Mouse (Mus musculus): ENCODE results near the gene Zmat5.
"Not testable (repeated sequence)": the region's sequence is repeated elsewhere in the genome, so short reads cannot be mapped to it uniquely, and the experiment has no call there.

Zmat5 gene

DNA sequence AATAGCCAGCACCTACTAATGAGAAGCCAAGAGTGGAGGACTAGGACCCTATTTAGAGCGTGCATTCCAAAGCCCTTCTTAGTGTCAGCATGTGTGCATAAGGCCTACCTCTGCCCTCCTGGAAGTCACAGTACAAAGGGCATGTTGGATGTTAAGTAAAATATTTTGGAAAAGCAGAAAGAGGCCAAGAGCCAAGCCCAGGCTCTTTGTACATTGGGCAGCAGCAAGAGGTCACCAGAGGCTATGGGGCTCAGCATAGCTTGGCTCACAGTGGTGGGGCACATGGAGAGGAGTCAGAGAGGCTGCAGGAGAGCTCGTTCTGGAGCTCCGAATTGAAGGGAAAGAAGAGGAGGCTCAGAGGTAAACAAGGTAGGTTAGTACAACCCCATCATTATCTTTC lies 17.5 kb upstream of the Zmat5 start:
- in situ Hi-C loops (cut with MboI; ENCODE audit: low pct_unique_long_range_greater_than_20kb in 1 of 2, low sequenced_read_pairs in 2 of 2, unreplicated experiment in 1 of 2) = no loop called here

DNA sequence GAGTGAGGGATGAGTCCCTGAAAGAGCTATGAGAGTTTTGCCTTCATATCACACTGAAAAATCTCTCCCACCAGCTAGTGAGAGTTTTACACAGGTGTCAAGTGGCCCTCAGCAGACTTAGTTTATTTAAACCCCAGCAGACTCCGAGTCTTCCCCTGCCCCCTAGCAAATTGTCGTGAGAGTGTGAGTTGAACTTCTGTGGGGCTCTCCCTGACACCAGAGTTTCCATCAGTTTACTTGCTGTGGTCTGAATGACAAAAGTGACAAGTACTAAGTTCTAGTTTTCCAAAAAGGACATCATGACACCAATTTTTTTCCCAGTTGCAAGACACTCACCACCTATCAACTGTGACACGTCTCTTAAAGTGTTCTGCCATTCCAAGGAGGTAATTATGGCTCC lies 16.6 kb upstream of the Zmat5 start:
- in situ Hi-C loops (cut with MboI; ENCODE audit: low pct_unique_long_range_greater_than_20kb in 1 of 2, low sequenced_read_pairs in 2 of 2, unreplicated experiment in 1 of 2) = no loop called here

DNA sequence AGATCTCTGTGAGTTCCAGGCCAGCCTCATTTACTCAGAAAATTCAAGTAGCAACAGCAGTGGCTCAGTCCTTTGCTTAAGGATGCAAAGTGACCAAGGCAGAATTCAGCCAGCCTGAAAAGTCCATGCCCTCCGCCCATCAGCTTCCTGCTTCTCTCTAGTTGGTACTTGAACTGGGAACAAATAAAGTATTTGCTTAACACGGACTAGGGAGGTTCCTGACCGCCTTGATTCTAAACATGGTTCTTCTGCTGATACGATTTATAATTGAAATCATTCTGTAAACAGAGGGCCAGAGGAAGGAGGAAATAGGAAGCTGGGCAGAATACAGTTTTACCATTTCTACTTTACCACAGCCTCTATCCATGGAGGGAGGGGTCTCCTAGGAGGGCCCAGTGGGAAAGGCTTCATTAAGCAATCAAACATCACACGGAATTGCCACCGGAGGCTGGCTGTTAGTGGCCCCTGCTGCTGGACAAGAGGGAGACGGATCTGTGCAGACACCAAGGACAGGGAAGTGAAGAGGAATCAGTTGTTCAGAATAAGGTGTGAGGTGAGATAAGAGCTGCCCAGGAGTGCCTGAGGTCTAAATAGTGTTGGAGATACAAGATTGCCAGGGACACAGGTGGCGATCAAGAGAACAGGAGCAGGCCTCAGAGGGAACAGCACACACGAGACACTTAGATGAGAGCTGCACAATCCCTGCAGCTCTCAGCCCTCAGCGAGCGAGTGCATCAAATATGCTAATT lies 15.7 kb upstream of the Zmat5 start:
- in situ Hi-C loops (cut with MboI; ENCODE audit: low pct_unique_long_range_greater_than_20kb in 1 of 2, low sequenced_read_pairs in 2 of 2, unreplicated experiment in 1 of 2) = no loop called here

DNA sequence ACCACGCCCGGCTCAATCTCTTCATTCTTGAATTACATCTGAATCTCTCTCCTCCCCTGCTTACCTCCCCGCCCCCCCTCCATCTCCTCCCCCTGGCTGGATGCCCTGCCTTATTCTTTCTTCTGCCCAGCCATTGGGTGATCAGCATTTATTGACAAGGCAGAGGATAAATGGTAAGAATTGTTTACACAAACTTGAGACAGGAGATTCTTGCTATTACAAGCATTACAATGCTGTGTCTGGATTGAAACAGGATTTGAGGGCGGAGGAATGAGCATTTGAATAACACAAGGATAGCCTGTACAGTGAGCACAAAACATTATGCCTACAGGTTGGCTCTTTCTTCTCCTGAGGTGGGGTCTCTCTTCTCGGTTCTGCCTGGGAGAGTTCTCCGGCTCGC lies 14.1 kb upstream of the Zmat5 start:
- in situ Hi-C loops (cut with MboI; ENCODE audit: low pct_unique_long_range_greater_than_20kb in 1 of 2, low sequenced_read_pairs in 2 of 2, unreplicated experiment in 1 of 2) = no loop called here

DNA sequence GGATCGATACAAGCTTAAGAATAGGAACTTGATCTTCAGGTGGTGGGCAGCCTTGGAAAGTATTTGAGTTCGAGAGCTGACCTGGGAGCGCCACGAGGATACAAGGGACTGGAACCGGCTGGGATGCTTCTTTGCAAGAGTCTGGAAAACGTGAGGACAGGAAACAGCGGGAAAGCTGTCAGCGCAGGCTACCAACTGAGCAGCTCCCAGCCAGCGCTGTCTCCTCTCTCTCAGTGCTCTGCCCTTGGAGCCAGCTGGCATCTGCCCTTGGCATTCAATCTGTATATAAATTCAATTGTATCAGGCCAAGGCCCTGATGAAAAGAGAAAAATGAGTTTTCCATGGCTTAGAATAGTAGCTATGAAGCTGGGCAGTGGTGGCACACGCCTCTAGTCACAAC lies 13.3 kb upstream of the Zmat5 start:
- in situ Hi-C loops (cut with MboI; ENCODE audit: low pct_unique_long_range_greater_than_20kb in 1 of 2, low sequenced_read_pairs in 2 of 2, unreplicated experiment in 1 of 2) = no loop called here

DNA sequence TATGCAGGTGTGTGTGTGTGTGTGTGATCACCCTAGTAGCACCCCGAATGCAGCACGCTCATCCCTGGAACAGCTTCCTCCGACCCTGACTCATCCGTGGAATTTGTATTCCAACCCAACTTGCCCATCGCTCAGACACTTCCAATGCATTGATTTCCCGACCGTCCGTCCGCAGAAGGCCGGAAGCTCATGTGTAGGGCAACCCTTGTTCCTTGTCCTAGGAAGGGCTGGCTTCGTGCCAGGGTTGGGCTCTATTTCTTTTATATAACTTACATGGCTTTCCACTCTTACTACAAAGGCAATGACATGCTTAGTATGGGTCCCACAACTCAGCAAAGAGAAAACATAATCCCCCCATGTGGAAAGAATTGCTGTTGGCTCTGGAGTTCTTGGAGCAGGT lies 12.3 kb upstream of the Zmat5 start:
- in situ Hi-C loops (cut with MboI; ENCODE audit: low pct_unique_long_range_greater_than_20kb in 1 of 2, low sequenced_read_pairs in 2 of 2, unreplicated experiment in 1 of 2) = no loop called here

DNA sequence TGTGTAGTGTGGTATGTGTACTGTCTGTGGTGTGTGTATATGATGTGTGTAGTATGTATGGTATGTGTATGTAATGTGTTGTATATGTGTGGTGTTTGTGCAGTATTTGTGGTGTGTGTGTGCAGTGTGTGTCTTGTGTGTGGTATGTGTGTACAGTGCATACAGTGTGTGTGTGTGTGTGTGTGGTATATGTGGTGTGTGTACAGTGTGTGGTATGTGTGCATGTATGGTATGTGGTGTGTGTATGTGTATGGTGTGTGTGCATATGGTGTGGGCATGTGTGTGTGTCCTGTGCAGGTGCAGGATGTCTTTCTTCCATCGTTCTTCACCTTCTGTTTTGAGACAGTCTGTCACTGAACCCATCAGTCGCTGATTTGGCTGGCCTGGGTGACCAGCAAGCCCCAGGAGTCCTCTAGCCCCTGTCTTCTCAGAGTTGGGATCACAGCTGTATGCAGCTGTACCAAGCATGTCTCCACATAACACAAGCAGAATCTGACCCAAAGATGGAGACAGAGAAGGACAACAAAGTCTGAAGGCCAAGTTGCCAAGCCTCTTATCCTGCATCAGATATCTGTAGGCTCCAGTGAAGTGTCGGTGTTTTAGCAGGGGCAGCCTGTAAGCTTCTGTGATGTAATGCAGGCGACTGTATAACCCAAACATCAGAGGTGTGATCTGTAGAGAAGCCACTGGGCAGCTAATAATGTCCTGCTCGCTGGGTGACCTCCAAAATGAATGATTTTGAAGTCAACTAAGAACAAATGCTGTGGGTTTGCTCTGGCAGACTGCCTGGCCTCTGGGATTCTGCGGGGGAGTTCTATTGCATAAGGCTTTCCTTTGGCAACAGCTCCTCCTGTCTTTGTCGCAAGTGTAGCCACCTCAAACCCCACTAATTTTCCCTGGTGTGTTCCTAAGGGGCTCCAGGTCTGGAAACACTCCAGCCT lies 7.2 kb upstream of the Zmat5 start:
- in situ Hi-C loops (cut with MboI; ENCODE audit: low pct_unique_long_range_greater_than_20kb in 1 of 2, low sequenced_read_pairs in 2 of 2, unreplicated experiment in 1 of 2) = no loop called here

DNA sequence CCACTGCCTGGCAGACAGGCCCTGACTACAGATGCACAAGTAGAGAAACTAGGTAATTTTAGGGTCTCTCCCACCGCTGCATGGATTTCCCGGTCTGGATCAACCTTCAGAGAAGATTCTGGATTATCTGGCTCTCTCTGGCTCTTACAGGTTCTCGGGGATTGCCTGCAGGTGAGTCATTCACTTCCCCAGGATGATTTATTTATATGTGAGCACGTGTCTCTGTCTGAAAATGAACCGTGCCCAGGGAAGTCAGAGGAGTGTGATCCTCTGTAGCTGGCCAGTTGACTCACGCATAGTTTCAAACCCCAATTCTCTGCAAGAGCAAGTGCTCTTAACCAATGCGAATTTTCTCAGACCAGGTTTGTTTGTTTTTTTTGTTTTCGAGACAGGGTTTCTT lies 3.8 kb upstream of the Zmat5 start:
- in situ Hi-C loops (cut with MboI; ENCODE audit: low pct_unique_long_range_greater_than_20kb in 1 of 2, low sequenced_read_pairs in 2 of 2, unreplicated experiment in 1 of 2) = no loop called here

DNA sequence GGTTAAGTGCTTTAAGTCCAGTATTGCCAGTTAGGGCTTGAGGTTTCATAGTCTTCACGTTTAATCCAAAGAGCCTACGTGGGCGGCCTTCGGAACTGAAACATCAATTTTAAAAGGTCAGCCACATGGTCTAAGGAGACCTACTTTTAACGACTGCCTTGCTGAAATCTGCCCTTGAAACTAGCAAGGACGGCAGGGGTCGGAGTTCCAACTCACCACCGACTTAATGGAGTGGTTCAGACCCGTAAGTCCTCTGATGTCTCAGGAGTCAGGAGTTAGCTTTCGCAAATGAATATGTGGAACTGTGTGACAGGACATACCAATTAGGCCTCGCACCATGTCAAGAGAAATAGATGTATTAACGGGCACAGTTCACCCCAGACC lies 798 bp upstream of the Zmat5 start:
- in situ Hi-C loops (cut with MboI; ENCODE audit: low pct_unique_long_range_greater_than_20kb in 1 of 2, low sequenced_read_pairs in 2 of 2, unreplicated experiment in 1 of 2) = no loop called here

DNA sequence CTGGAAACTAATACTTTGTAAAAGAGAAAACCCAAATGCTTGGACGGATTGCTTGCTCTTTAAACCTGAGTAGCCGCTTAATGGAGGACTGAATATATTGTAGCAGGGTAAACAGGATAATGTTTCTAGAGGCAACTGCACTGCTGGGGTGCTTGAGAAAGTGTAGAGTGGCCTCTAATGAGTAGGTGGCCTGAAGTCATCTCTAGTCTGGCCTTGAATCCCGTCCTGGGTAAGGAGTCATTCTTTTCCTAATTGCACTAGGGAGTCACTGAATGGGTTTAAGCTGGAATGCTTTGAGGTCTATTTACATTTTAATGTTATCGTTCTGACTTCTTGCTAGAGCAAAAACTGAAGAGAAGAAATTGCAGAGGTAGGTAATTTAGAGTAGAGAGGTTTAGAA lies 700 bp downstream of the Zmat5 start:
- in situ Hi-C loops (cut with MboI; ENCODE audit: low pct_unique_long_range_greater_than_20kb in 1 of 2, low sequenced_read_pairs in 2 of 2, unreplicated experiment in 1 of 2) = no loop called here

DNA sequence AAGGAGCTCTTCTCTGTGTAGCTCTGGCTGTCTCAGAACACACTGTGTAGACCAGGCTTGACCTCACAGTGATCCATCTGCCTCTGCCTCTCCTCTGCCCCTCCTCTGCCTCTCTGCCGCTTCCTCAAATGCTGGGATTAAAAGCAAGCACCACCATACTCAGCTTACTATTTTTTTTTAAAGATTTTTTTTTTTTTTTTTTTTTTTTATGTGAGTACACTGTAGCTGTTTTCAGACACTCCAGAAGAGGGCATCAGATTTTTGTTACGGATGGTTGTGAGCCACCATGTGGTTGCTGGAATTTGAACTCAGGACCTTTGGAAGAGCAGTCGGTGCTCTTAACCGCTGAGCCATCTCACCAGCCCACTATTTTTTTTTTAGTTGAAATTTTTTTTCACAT lies 5.7 kb downstream of the Zmat5 start:
- in situ Hi-C loops (cut with MboI; ENCODE audit: low pct_unique_long_range_greater_than_20kb in 1 of 2, low sequenced_read_pairs in 2 of 2, unreplicated experiment in 1 of 2) = not testable (repeated sequence)

DNA sequence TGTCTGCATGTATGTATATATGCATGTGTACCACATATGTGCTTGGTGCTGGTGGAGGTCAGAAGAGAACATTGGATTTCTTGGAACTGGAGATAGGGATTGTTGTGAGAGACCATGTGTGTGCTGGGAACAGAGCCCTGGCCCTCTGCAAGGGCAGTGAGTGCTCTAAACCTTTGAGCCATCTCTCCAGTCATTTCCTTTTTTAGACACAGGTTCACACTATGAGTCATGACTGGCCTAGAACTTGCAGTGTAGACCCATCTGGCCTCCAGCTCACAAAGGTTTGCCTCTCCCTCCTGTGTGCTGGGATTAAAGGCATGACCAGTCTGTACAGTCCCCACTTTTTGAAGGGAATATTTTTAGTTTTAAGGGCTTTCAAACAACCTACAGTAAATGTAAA lies 8.3 kb downstream of the Zmat5 start:
- in situ Hi-C loops (cut with MboI; ENCODE audit: low pct_unique_long_range_greater_than_20kb in 1 of 2, low sequenced_read_pairs in 2 of 2, unreplicated experiment in 1 of 2) = no loop called here

DNA sequence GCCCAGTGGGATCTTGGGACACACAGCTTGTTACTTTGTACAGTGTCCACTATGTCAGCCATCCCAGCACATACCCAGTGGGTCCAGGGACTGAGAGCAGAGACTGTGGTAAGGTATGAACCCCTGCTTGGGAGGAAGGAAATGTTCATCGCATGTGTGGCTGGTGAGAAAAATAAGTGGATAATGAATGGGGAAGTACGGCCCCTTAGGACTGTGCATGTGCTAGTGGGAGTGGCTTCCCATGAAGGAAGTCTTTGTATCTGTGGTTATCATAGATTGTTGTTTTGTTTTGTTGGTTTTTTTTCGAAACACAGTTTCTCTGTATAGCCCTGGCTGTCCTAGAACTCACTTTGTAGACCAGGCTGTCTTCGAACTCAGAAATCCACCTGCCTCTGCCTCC lies 10.2 kb downstream of the Zmat5 start:
- in situ Hi-C loops (cut with MboI; ENCODE audit: low pct_unique_long_range_greater_than_20kb in 1 of 2, low sequenced_read_pairs in 2 of 2, unreplicated experiment in 1 of 2) = no loop called here

DNA sequence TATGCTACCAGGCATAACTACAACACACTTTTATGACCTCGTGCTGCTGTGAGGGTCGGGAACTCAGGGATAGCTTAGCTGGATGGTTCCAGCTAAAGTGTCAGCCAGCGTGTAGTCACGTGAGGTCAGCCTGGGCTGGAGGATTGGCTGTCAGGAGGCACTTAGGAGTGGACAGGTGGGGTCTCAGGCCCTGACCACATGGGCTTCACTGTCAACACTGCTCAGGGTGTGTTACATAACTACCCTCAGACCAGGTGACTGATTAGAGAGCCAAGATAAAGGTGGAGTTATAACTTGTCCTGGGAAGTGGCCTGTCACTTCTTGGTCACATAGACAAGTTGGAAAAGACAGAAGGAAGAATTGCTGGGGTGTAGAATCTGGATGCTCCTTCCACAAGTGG lies 11.1 kb downstream of the Zmat5 start:
- in situ Hi-C loops (cut with MboI; ENCODE audit: low pct_unique_long_range_greater_than_20kb in 1 of 2, low sequenced_read_pairs in 2 of 2, unreplicated experiment in 1 of 2) = no loop called here

DNA sequence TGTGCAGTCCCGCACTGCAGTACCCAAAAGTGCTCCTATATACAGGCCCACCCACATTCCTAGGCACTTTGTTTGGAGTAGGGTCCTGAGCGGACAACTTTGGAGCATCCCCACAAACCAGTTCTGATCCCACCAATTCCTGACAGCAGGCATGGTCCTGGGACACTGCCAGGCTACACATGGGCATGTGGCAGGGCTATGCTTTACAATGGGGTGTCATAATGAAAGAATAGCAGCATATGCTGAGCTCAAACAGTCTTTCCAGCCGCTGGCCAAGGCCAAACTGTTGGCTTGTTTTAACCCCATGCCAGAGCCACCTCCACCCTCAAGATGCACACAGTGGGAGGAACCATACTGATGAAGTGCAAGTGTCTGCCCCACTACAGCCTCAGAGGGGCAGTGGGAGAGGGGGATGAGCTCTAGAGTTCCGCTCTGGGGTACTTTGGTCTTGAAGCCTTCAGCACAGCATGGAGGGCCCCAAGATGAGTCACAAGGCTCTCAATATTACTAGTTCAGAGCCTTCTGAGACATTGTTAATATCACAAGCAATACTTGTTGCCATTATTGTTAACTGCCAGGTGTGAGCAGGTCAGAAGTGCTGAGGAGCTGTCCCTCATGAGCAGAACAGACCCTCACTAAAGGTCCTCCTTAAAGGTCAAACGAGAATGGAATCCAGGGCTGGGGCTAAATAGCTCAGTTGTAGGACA lies 12.2 kb downstream of the Zmat5 start:
- in situ Hi-C loops (cut with MboI; ENCODE audit: low pct_unique_long_range_greater_than_20kb in 1 of 2, low sequenced_read_pairs in 2 of 2, unreplicated experiment in 1 of 2) = no loop called here

DNA sequence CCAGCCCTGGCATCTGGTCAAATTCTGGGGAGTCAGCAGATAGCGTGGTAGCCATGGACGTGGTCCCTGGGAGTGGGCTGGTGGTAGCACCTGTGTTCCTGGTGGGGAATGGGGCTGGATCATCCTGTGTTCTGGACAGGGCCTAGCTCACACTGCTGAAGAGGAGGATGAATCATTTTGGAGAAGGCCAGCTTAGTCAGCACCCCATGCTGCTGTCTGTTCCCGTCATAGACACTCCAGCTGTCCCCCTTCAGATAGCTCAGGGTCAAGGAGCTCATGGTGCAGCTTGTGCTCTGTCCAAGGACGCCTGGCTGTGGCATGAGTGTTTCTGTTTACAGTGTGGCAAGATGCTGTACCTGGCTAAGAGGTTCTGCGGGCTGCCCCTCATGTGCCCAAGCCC lies 14.1 kb downstream of the Zmat5 start:
- in situ Hi-C loops (cut with MboI; ENCODE audit: low pct_unique_long_range_greater_than_20kb in 1 of 2, low sequenced_read_pairs in 2 of 2, unreplicated experiment in 1 of 2) = no loop called here

DNA sequence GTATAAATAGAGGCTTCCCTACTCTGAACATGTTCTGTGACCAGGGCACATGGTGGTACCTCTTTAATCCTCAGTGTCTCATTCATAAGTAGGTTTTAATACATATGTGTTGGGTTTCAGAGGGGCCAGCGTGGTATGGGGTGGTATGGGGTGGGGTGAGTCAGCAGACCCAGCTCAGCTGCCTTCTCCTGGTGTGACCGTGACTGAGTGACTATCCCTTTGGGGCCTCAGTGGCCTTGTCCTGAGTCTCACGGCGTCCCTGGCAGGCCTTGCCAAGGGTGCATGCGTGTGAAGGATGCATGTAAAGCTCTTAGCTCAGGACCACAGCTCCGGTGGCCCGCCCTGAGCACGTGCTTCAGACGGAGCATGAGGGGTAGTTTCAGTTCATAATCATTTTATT lies 15.5 kb downstream of the Zmat5 start:
- in situ Hi-C loops (cut with MboI; ENCODE audit: low pct_unique_long_range_greater_than_20kb in 1 of 2, low sequenced_read_pairs in 2 of 2, unreplicated experiment in 1 of 2) = no loop called here

DNA sequence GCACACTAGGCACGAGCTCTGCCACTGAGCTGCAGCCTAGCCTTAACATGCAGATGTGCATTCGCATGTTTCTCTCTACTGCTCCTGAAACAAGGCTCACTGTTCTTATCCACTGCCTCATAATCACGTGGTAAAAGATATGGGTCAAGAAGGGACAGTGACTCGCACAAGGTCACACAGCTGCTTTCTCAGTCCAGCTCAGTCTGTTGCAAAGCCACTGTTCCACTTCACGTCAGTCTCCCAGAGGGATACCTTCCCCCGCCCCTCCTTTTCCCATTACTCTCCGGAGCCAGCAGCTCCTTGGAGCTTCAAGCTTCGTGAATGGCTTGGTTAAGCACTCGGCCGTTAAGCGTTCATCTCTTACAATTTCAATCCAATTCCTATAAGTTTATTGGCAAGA lies 15.9 kb downstream of the Zmat5 start:
- in situ Hi-C loops (cut with MboI; ENCODE audit: low pct_unique_long_range_greater_than_20kb in 1 of 2, low sequenced_read_pairs in 2 of 2, unreplicated experiment in 1 of 2) = no loop called here

DNA sequence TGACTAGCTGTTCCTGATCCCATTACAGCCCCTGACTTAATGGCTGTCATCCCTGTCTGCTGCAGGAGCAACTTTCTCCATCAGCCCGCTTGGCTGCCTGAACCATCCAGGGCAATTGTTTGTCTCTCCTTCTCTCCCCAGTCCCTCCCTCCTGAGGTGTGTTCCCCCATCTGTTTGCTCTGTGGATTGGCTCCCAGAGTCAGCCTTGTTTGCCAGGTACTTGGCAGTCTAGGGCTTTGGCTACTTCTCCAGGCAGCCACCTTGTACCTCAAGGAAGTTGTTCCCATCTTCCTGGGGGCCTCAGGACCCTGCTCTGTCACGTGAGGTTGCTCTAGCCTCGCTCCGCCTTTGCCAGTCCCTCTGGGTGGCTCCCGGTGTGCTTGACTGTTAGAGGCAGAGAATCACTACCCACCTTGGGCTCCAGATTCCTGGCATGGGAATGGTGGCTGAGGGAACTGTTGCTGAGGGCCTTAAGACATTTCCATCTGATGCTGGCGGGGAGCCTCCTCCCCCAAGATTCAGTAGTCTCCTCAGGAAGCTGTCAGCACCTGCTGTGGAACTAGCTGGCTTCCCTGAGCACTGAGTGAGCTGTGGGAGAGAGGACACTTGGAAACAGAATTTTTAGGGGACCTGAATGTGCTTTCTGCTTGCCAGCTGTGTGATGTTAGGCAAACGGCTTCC lies 16.6 kb downstream of the Zmat5 start:
- in situ Hi-C loops (cut with MboI; ENCODE audit: low pct_unique_long_range_greater_than_20kb in 1 of 2, low sequenced_read_pairs in 2 of 2, unreplicated experiment in 1 of 2) = no loop called here

All from mouse embryonic stem cell (cell line).